In the genomic region with DNA sequence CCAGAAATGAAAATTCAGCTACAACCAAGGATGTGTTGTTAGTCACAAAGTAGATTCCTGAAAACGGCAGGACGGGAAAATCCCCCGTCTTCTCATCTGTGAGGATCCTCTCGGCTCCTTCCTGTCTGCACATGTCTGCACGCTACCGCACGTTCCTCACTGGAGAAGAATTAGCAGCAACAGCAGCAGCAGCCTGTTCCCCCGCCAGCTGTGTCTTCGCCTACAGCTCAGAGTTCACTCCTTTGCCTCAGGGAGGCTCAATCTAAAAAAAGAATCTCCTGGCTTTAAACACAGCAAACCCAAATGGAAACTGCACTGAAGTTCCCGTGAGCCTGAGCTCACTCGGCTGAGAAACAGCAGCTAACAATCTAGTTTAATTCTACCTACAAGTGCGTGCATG, we compare ENCODE assay signal across 7 mouse cellular contexts.
DNase-seq lines count a peak whose midpoint lies in the region; ATAC-seq and TF ChIP-seq lines count a peak whose summit lies in the region.

No protein-coding gene starts in this region.

- H3K36me3 ChIP-seq in thymus, adult 2 months (ENCODE audit: control insufficient read depth, insufficient read depth, low read length) = no peaks in the 10 kb centered on the region
- no peaks in the 10 kb centered on the region for H3K36me3 ChIP-seq in kidney, adult 2 months (ENCODE audit: control insufficient read depth, insufficient read depth, low read length)
- H3K36me3 ChIP-seq in liver, embryonic 16.5 days (ENCODE audit: control insufficient read depth, insufficient read depth) = no peaks in the 10 kb centered on the region

- no peak overlapping the region for H3K4me2 ChIP-seq in liver, embryonic 16.5 days (ENCODE audit: low read depth, low read length)

- ATAC-seq in liver, embryonic 16.5 days (ENCODE audit: low read depth) = no peak

- no peak for TF ChIP-seq CTCF in thymus, adult 2 months (IDR thresholded peaks at IDR 0.05; ENCODE audit: borderline replicate concordance, control insufficient read depth, extremely low read depth, insufficient read depth, low read length, poor library complexity)
- TF ChIP-seq CTCF in kidney, adult 2 months (conservative IDR thresholded peaks at IDR 0.05; ENCODE audit: insufficient read depth, insufficient read length, low read depth, low read length) = no peak

- H3K4me1 ChIP-seq in thymus, adult 2 months (replicated peaks; ENCODE audit: control insufficient read depth, insufficient read depth, low read length) = peaks cover 39% of the 10 kb centered on the region
- no peaks in the 10 kb centered on the region for H3K4me1 ChIP-seq in kidney, adult 2 months (ENCODE audit: control insufficient read depth, insufficient read depth, low read length)
- H3K4me1 ChIP-seq in liver, embryonic 16.5 days (ENCODE audit: control insufficient read depth, low read depth, low read length) = peaks cover 49% of the 10 kb centered on the region

- H3K27ac ChIP-seq in thymus, adult 2 months (ENCODE audit: control insufficient read depth, insufficient read depth, low read length) = no peak overlapping the region; the same call in 1 of the 2 replicates
- no peak overlapping the region for H3K27ac ChIP-seq in kidney, adult 2 months (ENCODE audit: insufficient read depth, low read depth, low read length)
- H3K27ac ChIP-seq in liver, embryonic 16.5 days (ENCODE audit: low read length) = peak overlapping the region; percentile 22; the same call in 1 of the 2 replicates

- no peaks in the 10 kb centered on the region for H3K27me3 ChIP-seq in thymus, adult 2 months (ENCODE audit: control insufficient read depth, insufficient read depth, low read length)
- no peaks in the 10 kb centered on the region for H3K27me3 ChIP-seq in kidney, adult 2 months (replicated peaks; ENCODE audit: control insufficient read depth, insufficient read depth, low read length)
- H3K27me3 ChIP-seq in liver, embryonic 16.5 days (ENCODE audit: control insufficient read depth, insufficient read depth, low read depth, low read length) = no peaks in the 10 kb centered on the region

- no peak overlapping the region for H3K9ac ChIP-seq in liver, embryonic 16.5 days (ENCODE audit: low read depth, low read length)

- DNase-seq in thymus, postnatal 25 days = peak; percentile 20
- DNase-seq in thymus, adult 2 months = no peak
- DNase-seq in gastrocnemius, adult 8-10 months (ENCODE audit: low spot score in 2 of 2) = peak; percentile 18 to 31
- DNase-seq in kidney, adult 2 months = peak; percentile 44
- peak; percentile 14 to 30 for DNase-seq in thymus, postnatal 36 days
- no peak for DNase-seq in spleen, postnatal 4 days (ENCODE audit: low spot score in 2 of 2)

- H3K4me3 ChIP-seq in thymus, adult 2 months (ENCODE audit: control insufficient read depth, insufficient read depth, low read length) = no peak overlapping the region
- no peak overlapping the region for H3K4me3 ChIP-seq in kidney, adult 2 months (ENCODE audit: insufficient read depth, low read depth, low read length)
- H3K4me3 ChIP-seq in liver, embryonic 16.5 days (ENCODE audit: low read depth, low read length) = no peak overlapping the region

- H3K9me3 ChIP-seq in liver, embryonic 16.5 days (replicated peaks; ENCODE audit: control insufficient read depth, low read length) = no peaks in the 10 kb centered on the region

- TF ChIP-seq POLR2A in thymus, adult 2 months (IDR thresholded peaks at IDR 0.05; ENCODE audit: control insufficient read depth, extremely low read depth, insufficient read depth, low read length, poor library complexity) = no peak
- TF ChIP-seq POLR2A in kidney, adult 2 months (IDR thresholded peaks at IDR 0.05; ENCODE audit: low read depth, low read length) = no peak

- WGBS in thymus, adult 2 months = 61% methylated on average over 12 of the region's 12 CpGs
- WGBS in kidney, adult 2 months = 30% methylated on average over 12 of the region's 12 CpGs
- WGBS in liver, embryonic 16.5 days (ENCODE audit: insufficient replicate concordance) = 69% methylated on average over 12 of the region's 12 CpGs

Comparison
In these comparisons a context has a peak if more than half of its experiments do, and no peak if none do; other contexts are left out.
1. DNase-seq: peak in thymus, postnatal 25 days (single experiment), gastrocnemius, adult 8-10 months (2 of 2), kidney, adult 2 months (single experiment) and thymus, postnatal 36 days (2 of 2); none in thymus, adult 2 months (single experiment) and spleen, postnatal 4 days (0 of 2).